Mouse (Mus musculus) C2C12 (cell line): ENCODE data around the gene Sox8.

Source experiments
- CEBPB ChIP-seq: IDR thresholded peaks from one replicate; pipeline ENCODE4 v1.6.1; 2011; ENCODE audit warnings: low read depth, mild to moderate bottlenecking, control low read depth, moderate library complexity
- CTCF ChIP-seq: IDR thresholded peaks from one replicate; pipeline ENCODE4 v1.5.1; 2011; ENCODE audit not compliant: control insufficient read depth, insufficient read depth, insufficient read length
- FOSL1 ChIP-seq: IDR thresholded peaks from one replicate; pipeline ENCODE4 v1.8.0; 2011; ENCODE audit warnings: mild to moderate bottlenecking, low read length; ENCODE audit not compliant: poor library complexity, insufficient read depth, severe bottlenecking
- MYOG ChIP-seq: IDR thresholded peaks from one replicate; pipeline ENCODE4 v1.6.1; 2011; ENCODE audit not compliant: control insufficient read depth, insufficient read length; ENCODE audit errors: extremely low read depth
- USF1 ChIP-seq: IDR thresholded peaks from one replicate; pipeline ENCODE4 v1.6.1; 2011; ENCODE audit warnings: low read depth, mild to moderate bottlenecking, control low read depth, moderate library complexity

GRCm38 (mm10) chr17:25610151-25610550 lies 39.7 kb upstream of the Sox8 start:
- no peak for TF ChIP-seq CTCF
- no peak for TF ChIP-seq MYOG
- no peak for TF ChIP-seq FOSL1
- TF ChIP-seq CEBPB, result no peak
- TF ChIP-seq USF1, result no peak
